Mouse (Mus musculus) midbrain, embryonic 11.5 days (tissue): ENCODE results near the gene Rad9a. TPM values are rescaled to one million over a fixed set of nuclear protein-coding genes. Genes with fewer than 3 reads are reported as not detected.
"Not testable (repeated sequence)": the region's sequence is repeated elsewhere in the genome, so short reads cannot be mapped to it uniquely, and the experiment has no call there.

Experiments used
- ATAC-seq: fragments of 200-750 bp; cut with Nextera tagmentation; 2 replicates; pipeline ENCODE4 v1.8.0; 2017; ENCODE audit warnings: moderate TSS enrichment, moderate library complexity; ENCODE audit not compliant: low FRiP score
- DNase-seq: peaks from one replicate; pipeline ENCODE4 v3.0.0; 2015; ENCODE audit warnings: low spot score; ENCODE audit errors: missing footprints
- H3K27ac ChIP-seq: fragments of 300-500 bp; sonication (generic); 2 replicates; pipeline ENCODE4 v1.5.1; 2014; ENCODE audit warnings: low read depth, low read length
- H3K27me3 ChIP-seq: fragments of 300-500 bp; sonication (generic); 2 replicates; pipeline ENCODE4 v1.6.1; 2014; ENCODE audit warnings: mild to moderate bottlenecking, low read length, moderate library complexity, mixed read lengths; ENCODE audit not compliant: control insufficient read depth, insufficient read depth
- H3K36me3 ChIP-seq: fragments of 300-500 bp; sonication (generic); 2 replicates; pipeline ENCODE4 v1.6.1; 2014; ENCODE audit warnings: mild to moderate bottlenecking, low read length, moderate library complexity, mixed read lengths; ENCODE audit not compliant: control insufficient read depth, insufficient read depth
- H3K4me1 ChIP-seq: fragments of 300-500 bp; sonication (generic); 2 replicates; pipeline ENCODE4 v1.6.1; 2014; ENCODE audit warnings: low read length; ENCODE audit not compliant: control insufficient read depth, insufficient read depth
- H3K4me2 ChIP-seq: fragments of 300-500 bp; sonication (generic); 2 replicates; pipeline ENCODE4 v1.6.1; 2014; ENCODE audit warnings: mild to moderate bottlenecking, moderate library complexity
- H3K4me3 ChIP-seq: fragments of 300-500 bp; sonication (generic); 2 replicates; pipeline ENCODE4 v1.5.1; 2014; ENCODE audit warnings: low read depth, low read length
- H3K9ac ChIP-seq: fragments of 300-500 bp; sonication (generic); 2 replicates; pipeline ENCODE4 v1.6.1; 2014; ENCODE audit warnings: low read length
- H3K9me3 ChIP-seq: fragments of 300-500 bp; sonication (generic); 2 replicates; pipeline ENCODE4 v1.6.1; 2016; ENCODE audit warnings: low read length; ENCODE audit not compliant: control insufficient read depth
- WGBS: fragments of 180-500 bp; shearing (Covaris S2); extraction: QIAGEN DNeasy Blood & Tissue Kit; methylation state at CpG from one replicate; pipeline ENCODE4 v1.1.7; 2014; 5-methylcytosine and 5-hydroxymethylcytosine counted together
- polyA plus RNA-seq: library from polyadenylated mRNA; unstranded; fragments of >200 nt; fragmentation: Nextera tagmentation; extraction: Ambion mirVana; gene quantifications from 2 replicates; pipeline ENCODE4 v1.2.1, GENCODE M21; 2014

The Rad9a gene
- polyA plus RNA-seq, result 42.4 and 43.5 TPM in 2 replicates

- WGBS, result under 1% methylated on average over 34 of the region's 34 CpGs
- Histone ChIP-seq H3K4me2 (peak within 1 kb of the TSS; percentile 64), H3K36me3 (peaks cover 11% of the 10 kb centered on the region), H3K4me1 (peaks cover 18% of the 10 kb centered on the region), H3K4me3 (peak within 1 kb of the TSS; percentile 54), H3K9me3 (no peaks in the 10 kb centered on the region), H3K27ac (no peak within 1 kb of the TSS), H3K27me3 (peaks cover 2% of the 10 kb centered on the region; the same call in 1 of the 2 replicates), H3K9ac (peak within 1 kb of the TSS; percentile 67)
- ATAC-seq, result peak; percentile 87
- peak; percentile 98 for DNase-seq
These were observed at the start of gene Rad9a for GRCm38 (mm10) chr19:4201291-4201909. TSS of gene Rad9a (minus strand) at chr19:4201662.

GRCm38 (mm10) chr19:4248683-4249082 is 47.2 kb upstream of the Rad9a start:
- H3K9me3 ChIP-seq, H3K4me3 ChIP-seq, H3K27me3 ChIP-seq, H3K9ac ChIP-seq, DNase-seq, H3K36me3 ChIP-seq, H3K27ac ChIP-seq, ATAC-seq, H3K4me2 ChIP-seq, H3K4me1 ChIP-seq: not testable (repeated sequence)
- WGBS, result 65% methylated on average over 1 of the region's 1 CpGs

GRCm38 (mm10) chr19:4247010-4247409 is 45.5 kb upstream of the Rad9a start:
- DNase-seq (no peak), ATAC-seq (no peak)
- Histone ChIP-seq H3K9ac (no peak overlapping the region), H3K9me3 (no peaks in the 10 kb centered on the region), H3K27me3 (no peaks in the 10 kb centered on the region), H3K27ac (no peak overlapping the region), H3K36me3 (no peaks in the 10 kb centered on the region), H3K4me3 (no peak overlapping the region), H3K4me2 (no peak overlapping the region), H3K4me1 (no peaks in the 10 kb centered on the region)
- 57% methylated on average over 1 of the region's 1 CpGs for WGBS

GRCm38 (mm10) chr19:4244775-4245174 is 43.3 kb upstream of the Rad9a start:
- no peak overlapping the region for H3K27ac ChIP-seq
- 88% methylated on average over 6 of the region's 6 CpGs for WGBS
- H3K4me1 ChIP-seq, result no peaks in the 10 kb centered on the region
- no peaks in the 10 kb centered on the region for H3K27me3 ChIP-seq
- no peak overlapping the region for H3K9ac ChIP-seq
- ATAC-seq (no peak), DNase-seq (no peak)
- H3K4me3 ChIP-seq, result no peak overlapping the region
- no peaks in the 10 kb centered on the region for H3K9me3 ChIP-seq
- H3K36me3 ChIP-seq, result no peaks in the 10 kb centered on the region
- no peak overlapping the region for H3K4me2 ChIP-seq

- no peaks in the 10 kb centered on the region for H3K4me1 ChIP-seq
- ATAC-seq, result no peak
- H3K27ac ChIP-seq, result no peak overlapping the region
- H3K9ac ChIP-seq, result no peak overlapping the region
- H3K36me3 ChIP-seq, result no peaks in the 10 kb centered on the region
- no peaks in the 10 kb centered on the region for H3K9me3 ChIP-seq
- no peak for DNase-seq
- no peak overlapping the region for H3K4me2 ChIP-seq
- no peaks in the 10 kb centered on the region for H3K27me3 ChIP-seq
- H3K4me3 ChIP-seq, result no peak overlapping the region
- 59% methylated on average over 3 of the region's 3 CpGs for whole genome bisulfite sequencing
These were observed 41.0 kb upstream of the Rad9a start for GRCm38 (mm10) chr19:4242416-4242815.

GRCm38 (mm10) chr19:4240247-4240668 is 38.8 kb upstream of the Rad9a start:
- no peak for ATAC-seq
- H3K4me2 ChIP-seq, result no peak overlapping the region
- no peaks in the 10 kb centered on the region for H3K4me1 ChIP-seq
- no peak for DNase-seq
- no peak overlapping the region for H3K4me3 ChIP-seq
- no peak overlapping the region for H3K9ac ChIP-seq
- no peaks in the 10 kb centered on the region for H3K27me3 ChIP-seq
- H3K27ac ChIP-seq, result no peak overlapping the region
- no peaks in the 10 kb centered on the region for H3K9me3 ChIP-seq
- WGBS, result 73% methylated on average over 8 of the region's 8 CpGs
- H3K36me3 ChIP-seq, result no peaks in the 10 kb centered on the region

GRCm38 (mm10) chr19:4234548-4234947 is 33.1 kb upstream of the Rad9a start:
- peaks cover under 1% of the 10 kb centered on the region; the same call in 1 of the 2 replicates for H3K27me3 ChIP-seq
- peaks cover 9% of the 10 kb centered on the region for H3K4me1 ChIP-seq
- H3K4me2 ChIP-seq, result no peak overlapping the region
- H3K27ac ChIP-seq, result no peak overlapping the region
- no peaks in the 10 kb centered on the region for H3K36me3 ChIP-seq
- 81% methylated on average over 4 of the region's 4 CpGs for WGBS
- H3K4me3 ChIP-seq, result no peak overlapping the region
- no peaks in the 10 kb centered on the region for H3K9me3 ChIP-seq
- no peak for ATAC-seq
- no peak overlapping the region for H3K9ac ChIP-seq
- DNase-seq, result no peak

- Histone ChIP-seq H3K27ac (no peak overlapping the region), H3K4me3 (no peak overlapping the region), H3K9ac (peak overlapping the region; percentile 67), H3K36me3 (no peaks in the 10 kb centered on the region), H3K4me2 (no peak overlapping the region), H3K27me3 (peaks cover 3% of the 10 kb centered on the region; the same call in 1 of the 2 replicates), H3K9me3 (no peaks in the 10 kb centered on the region), H3K4me1 (peaks cover 9% of the 10 kb centered on the region)
- WGBS, result 81% methylated on average over 7 of the region's 7 CpGs
- no peak for ATAC-seq
- no peak for DNase-seq
These were observed 31.2 kb upstream of the Rad9a start for GRCm38 (mm10) chr19:4232651-4233050.

GRCm38 (mm10) chr19:4232186-4232572 is 30.7 kb upstream of the Rad9a start:
- 80% methylated on average over 2 of the region's 2 CpGs for WGBS
- H3K27me3 ChIP-seq, result peaks cover 3% of the 10 kb centered on the region; the same call in 1 of the 2 replicates
- peak overlapping the region; percentile 49 for H3K4me3 ChIP-seq
- H3K9me3 ChIP-seq, result no peaks in the 10 kb centered on the region
- H3K4me2 ChIP-seq, result peak overlapping the region; percentile 80
- peak overlapping the region; percentile 67 for H3K9ac ChIP-seq
- no peaks in the 10 kb centered on the region for H3K36me3 ChIP-seq
- no peak overlapping the region for H3K27ac ChIP-seq
- ATAC-seq (no peak; the same call in 1 of the 2 replicates), DNase-seq (no peak)
- H3K4me1 ChIP-seq, result peaks cover 9% of the 10 kb centered on the region
